Mouse (Mus musculus) induced T-regulatory cell, adult 2 months (primary cell): ENCODE measurements around the gene Spo11.

Experiments used
- DNase-seq: peaks from one replicate; pipeline ENCODE4 v3.0.0-alpha.2; 2012; ENCODE audit warnings: low read depth

Spo11 gene

DNA sequence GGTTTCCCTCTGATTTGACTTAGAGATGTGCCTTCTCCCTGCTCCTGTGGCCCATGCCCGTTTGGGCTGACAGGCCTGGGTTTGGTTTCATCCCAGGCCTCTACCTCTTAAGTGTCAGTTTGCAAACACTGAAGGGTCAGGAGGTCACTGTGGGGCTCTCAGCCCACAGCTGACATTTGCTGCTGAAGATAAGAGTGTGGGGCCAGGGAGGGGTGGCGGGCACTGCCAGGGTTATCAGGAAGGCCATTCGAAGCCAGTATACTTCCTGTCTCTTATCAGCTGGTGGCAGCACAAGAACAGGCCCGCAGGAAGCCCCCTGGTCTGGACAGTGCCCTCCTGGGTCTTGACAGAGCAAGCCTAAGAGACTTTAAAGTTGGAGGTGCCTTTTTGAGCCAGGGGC lies 57.5 kb downstream of the Spo11 start:
- no peak for DNase-seq

DNA sequence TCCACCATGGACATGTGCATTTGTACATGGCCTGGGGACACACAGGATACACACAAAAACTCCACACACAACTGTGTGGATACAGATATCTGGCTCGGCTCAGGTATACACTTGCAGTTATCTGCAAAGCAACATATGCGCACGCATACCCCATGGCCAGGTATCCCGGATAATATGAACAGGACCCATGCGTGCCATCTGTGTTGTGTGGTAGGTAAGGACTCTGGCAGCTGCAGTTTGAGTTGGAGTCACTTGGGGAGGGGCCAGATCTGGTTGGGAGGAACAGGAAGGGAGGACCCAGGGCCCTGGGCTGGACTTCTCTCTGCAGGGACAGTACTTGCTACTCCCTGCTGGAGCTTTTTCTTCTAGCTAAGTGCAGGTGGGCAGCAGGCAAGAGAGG lies 58.2 kb downstream of the Spo11 start:
- DNase-seq, result no peak

DNA sequence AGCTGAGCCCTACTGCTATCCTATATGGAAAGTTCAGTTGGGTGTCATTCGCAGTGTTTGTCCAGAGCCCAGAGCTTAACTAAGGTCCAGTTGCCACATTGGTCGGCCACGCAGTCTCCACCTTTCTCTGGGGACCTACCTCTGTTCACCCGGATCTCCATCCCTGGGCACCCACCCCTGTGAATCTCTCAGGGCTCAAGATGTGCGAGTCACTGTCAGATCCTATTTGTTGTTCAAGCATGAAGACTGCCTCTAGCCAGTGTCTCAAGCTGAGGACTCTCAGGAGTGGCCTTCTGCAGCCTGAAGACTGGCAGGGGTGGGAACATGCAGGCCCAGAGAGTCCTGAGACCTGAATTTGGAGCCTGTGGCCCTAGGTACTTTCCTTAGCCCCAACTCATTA lies 58.6 kb downstream of the Spo11 start:
- no peak for DNase-seq

DNA sequence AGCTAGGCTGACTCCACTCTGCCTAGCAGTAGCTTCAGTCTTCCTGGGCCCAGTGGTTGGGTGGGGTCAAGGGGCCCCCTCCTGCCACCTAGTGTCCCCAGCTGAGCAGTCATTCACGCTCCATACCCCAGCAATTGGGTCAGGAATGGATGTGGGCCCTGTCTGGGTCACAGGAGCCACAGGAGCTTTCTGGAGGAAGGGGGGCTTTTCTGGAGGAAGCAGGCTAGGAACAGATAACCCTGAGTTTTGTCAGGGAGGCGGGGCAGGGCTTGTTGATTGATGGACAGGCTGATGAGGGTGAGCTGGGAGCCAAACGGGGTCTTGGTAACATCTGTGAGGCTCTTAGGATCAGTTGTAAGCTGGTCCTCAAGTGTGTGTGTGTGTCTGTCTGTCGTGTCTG lies 59.1 kb downstream of the Spo11 start:
- no peak for DNase-seq

DNA sequence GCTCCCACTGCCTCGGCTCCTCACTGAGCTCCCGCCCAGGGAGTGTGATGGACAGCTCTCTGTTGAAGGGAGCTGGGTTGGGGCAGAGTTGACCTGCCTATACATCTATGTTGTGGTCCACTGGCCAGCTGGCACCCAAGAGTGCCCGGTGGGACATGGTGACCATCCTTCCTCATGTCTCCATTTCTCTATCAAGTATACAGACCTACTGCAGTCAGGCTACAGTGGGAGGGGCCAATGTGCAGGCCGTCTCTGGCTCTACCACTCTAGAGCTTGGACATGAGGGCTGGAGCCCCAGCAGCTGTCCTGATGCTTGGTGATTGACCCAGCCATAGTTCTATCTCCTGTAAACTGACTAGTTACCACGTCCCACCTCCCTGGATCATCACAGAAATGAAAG lies 59.8 kb downstream of the Spo11 start:
- no peak for DNase-seq

DNA sequence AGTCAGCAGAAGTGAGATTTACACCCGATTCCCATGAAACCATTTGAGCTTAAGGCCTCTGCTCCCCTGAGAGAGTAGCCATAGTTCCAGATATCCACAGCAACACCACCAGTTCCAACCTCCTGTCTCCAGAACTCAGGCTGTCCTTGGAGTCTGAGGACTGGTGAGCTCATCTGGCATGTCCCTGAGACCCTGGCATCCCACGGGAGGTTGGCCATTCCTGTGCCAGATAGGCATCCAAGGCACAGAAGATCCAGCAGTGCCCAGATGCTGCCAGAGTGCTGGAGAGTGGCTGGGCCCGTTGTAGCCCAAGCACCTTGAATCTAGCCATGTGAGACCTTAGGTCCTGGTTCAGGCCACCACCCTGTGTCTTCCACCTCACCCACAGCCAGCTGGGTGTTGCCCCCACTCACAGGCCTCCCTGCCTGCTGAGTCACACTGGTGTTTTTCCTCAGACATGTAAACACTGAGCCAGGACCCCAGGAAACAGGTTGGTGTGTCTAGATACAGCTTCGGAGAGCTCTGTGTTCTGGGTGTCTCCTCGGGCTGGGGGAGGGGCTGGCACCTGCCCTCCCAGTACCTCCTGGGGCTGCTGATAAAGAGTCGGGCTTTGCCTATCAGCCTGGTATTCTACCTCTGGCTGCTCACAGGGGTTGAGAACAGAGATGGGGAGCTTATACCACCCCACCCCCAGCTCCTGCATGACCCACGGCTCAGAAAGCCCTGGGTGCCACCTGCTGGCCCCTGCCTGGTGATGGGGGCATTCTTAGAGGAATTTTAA lies 60.5 kb downstream of the Spo11 start:
- peak; percentile 68 for DNase-seq

DNA sequence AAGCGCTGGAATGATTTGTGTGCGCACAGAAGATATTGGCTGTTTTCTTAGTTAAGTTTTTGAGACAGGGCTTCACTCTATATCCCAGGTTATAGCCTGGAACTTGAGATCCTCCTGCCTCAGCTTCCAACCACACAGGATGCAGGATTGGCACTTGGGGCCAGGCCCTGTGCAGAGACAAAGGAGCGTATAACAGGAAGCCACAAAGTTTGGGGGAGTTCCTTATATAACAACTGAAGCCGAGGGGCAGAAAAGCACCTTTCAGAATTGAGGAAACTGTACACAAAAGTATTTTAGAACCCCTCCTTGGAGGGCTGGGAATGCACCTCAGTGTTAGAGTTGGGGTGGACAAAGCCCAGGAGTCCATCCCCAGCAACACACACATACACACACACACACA lies 61.5 kb downstream of the Spo11 start:
- peak; percentile 59 for DNase-seq

DNA sequence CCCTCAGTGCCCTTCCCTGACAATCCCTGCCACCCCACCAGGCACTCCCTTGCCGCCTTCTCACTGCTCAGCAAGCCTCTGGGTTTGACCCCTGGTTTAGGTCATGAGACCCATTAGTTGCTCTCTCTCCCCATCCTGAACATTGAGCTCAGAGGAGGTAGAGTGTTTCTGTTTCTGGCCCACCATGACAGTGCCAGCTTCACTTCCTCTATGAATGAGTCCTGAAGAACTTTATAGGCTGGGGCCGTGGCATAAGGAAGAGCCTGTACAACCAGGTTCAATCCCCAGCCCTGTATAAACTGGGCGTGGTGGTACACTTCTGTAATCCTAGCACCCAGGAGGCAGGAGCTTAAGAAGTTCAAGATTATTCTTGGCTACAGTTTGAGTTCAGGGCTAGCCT lies 63.3 kb downstream of the Spo11 start:
- no peak for DNase-seq

DNA sequence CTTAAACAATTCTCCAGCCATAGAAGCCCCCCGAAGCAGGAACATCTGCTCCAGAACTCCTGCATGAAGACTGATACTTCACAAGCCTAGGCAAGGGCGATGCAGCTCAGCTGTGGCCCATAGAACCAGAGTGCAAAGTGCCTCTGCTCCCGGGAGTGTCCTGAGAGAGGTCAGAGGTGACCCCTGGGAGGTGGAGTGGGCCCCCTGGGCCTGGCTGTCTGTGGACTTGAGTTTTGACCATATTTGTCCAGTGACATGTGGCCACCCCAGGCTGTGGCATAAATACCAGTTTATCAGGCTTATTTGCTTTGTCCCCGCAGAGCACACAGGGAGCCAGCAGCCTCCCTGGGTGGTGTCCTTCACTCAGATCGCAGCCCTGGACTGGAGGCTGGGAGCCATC lies 63.7 kb downstream of the Spo11 start:
- no peak for DNase-seq

DNA sequence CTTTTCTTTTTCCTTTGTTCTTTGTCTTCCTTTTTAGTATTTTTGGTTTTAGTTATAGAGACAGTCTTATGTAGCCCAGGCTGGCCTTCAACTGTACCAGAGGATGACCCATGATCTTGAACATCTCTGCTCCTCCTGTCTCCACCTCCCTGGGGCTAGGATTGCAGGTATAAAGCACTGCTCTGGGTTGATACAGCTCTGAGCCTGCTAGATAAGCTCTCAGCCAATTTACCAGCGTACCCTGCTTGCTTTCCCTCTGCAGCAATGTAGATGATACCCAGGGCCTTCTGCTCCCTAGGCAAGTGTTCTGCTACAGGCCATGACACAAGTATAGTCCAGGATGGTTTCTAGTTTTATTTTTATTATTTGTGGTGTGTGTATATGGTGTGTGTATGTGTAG lies 64.4 kb downstream of the Spo11 start:
- DNase-seq, result no peak

DNA sequence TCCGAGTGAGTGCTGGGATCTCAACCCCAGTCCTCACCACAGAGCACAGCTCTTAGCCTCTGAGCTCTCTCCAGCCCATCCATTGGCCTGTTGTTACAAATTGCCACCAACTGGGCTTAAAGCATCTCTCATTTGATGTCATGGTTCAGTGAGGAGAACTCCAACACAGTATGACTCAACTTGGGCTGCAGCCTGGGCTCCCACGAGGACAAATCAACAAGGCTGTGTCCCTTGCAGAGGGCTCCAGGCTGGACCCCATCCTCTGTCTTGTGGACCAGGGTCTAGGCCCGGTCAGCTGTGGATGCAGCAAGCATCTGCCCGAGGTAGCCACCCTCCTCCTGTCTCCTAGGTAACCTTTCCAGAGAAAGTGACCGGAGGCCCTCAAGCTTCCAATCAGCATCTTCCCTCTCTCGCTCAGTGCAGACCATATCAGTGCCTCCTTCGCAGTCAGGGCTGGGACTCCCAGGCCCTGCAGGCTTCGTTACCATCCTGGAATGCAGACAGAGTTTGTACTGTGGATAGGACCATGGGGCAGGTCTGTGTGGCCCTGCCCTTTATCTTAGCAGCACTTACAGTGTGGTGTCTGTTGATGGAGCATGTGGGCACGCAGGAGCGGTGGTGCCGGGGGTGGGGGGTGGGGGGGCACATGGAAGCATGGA lies 65.1 kb downstream of the Spo11 start:
- no peak for DNase-seq
